Comparison of ENCODE assay signal across 36 mouse cellular contexts in genomic region chr1:72783341-72783740, GRCm38 (mm10). TPM values are rescaled to one million over a fixed set of nuclear protein-coding genes. Genes with fewer than 3 reads are reported as not detected.
"Had no signal": no experiment of that assay in that cellular context is flagged by ENCODE, and none has a peak within 500 bp of the region (broad histone marks: within the 10 kb centered on the region; RNA-seq: fewer than 3 reads in every experiment).

No protein-coding gene starts in this region.

- H3K9ac ChIP-seq: heart, embryonic 12.5 days; heart, embryonic 13.5 days; heart, embryonic 15.5 days; hindbrain, embryonic 12.5 days; hindbrain, embryonic 13.5 days; hindbrain, embryonic 14.5 days; hindbrain, embryonic 15.5 days; intestine, embryonic 15.5 days; kidney, embryonic 15.5 days had no signal

- H3K4me3 ChIP-seq: heart, embryonic 10.5 days; heart, embryonic 12.5 days; heart, embryonic 13.5 days; heart, embryonic 15.5 days; hindbrain, embryonic 10.5 days; hindbrain, embryonic 12.5 days; hindbrain, embryonic 13.5 days; hindbrain, embryonic 15.5 days; intestine, embryonic 15.5 days; kidney, embryonic 15.5 days; layer of hippocampus, adult 2 months had no signal

- H3K27me3 ChIP-seq: heart, embryonic 12.5 days; heart, embryonic 13.5 days; heart, embryonic 15.5 days; hindbrain, embryonic 12.5 days; hindbrain, embryonic 13.5 days; hindbrain, embryonic 15.5 days; intestine, embryonic 15.5 days; kidney, embryonic 15.5 days had no signal

- DNase-seq: heart, postnatal 10 days; heart, postnatal 14 days; heart, postnatal 36 days; heart, postnatal 4 days; kidney, adult 11 months; kidney, adult 18-20 months; kidney, adult 2 months; kidney, adult 8-10 months; kidney, adult 9 months; kidney, postnatal 10 days; kidney, postnatal 14 days; kidney, postnatal 25 days; kidney, postnatal 36 days; kidney, postnatal 4 days; layer of hippocampus, adult 9-11 months; layer of hippocampus, postnatal 36 days had no signal

- H3K4me1 ChIP-seq: hindbrain, embryonic 15.5 days had no signal

- H3K4me2 ChIP-seq: heart, embryonic 11.5 days; heart, embryonic 12.5 days; heart, embryonic 13.5 days; heart, embryonic 15.5 days; hindbrain, embryonic 12.5 days; hindbrain, embryonic 13.5 days; hindbrain, embryonic 14.5 days; hindbrain, embryonic 15.5 days; intestine, embryonic 15.5 days; kidney, embryonic 15.5 days had no signal

- ATAC-seq: hindbrain, embryonic 16.5 days; hindbrain, postnatal 0 days; inflammation-experienced regulatory T-cells, adult 6 months; intestine, embryonic 15.5 days; intestine, postnatal 0 days had no signal

- H3K27ac ChIP-seq: heart, embryonic 10.5 days; heart, embryonic 13.5 days; heart, embryonic 15.5 days; hindbrain, embryonic 10.5 days; hindbrain, embryonic 12.5 days; hindbrain, embryonic 13.5 days; hindbrain, embryonic 14.5 days; hindbrain, embryonic 15.5 days; hindbrain, postnatal 0 days; intestine, embryonic 15.5 days; kidney, embryonic 15.5 days; kidney, postnatal 0 days; layer of hippocampus, adult 2 months had no signal

- H3K36me3 ChIP-seq: heart, embryonic 10.5 days; heart, embryonic 12.5 days; heart, embryonic 13.5 days; heart, embryonic 15.5 days; hindbrain, embryonic 10.5 days; hindbrain, embryonic 12.5 days; hindbrain, embryonic 13.5 days; hindbrain, embryonic 15.5 days; intestine, embryonic 15.5 days; kidney, embryonic 15.5 days had no signal

- H3K9me3 ChIP-seq: heart, embryonic 10.5 days; heart, embryonic 12.5 days; heart, embryonic 13.5 days; heart, embryonic 15.5 days; hindbrain, embryonic 10.5 days; hindbrain, embryonic 12.5 days; hindbrain, embryonic 13.5 days; hindbrain, embryonic 15.5 days; intestine, embryonic 15.5 days; kidney, embryonic 15.5 days had no signal

RNA-seq across cellular contexts. Expression of gene Igfbp2, which starts 41.0 kb away (rescaled TPM):
- total RNA-seq: heart, postnatal 25 days; hematopoietic stem cell, adult 5-6 weeks had no signal
- polyA plus RNA-seq: inflammation-experienced regulatory T-cells, adult 6 months had no signal
